Mouse (Mus musculus): ENCODE measurements at regions not wholly inside any gene's neighbourhood (a gene's known extent, or its start where the extent isn't known, plus 50 kb on each side); places are given as distances from the start of the nearest gene placed in this dataset.
A peak's percentile ranks its signal among the peaks of the same experiment; 100 is the strongest.

- no peak for TF ChIP-seq POLR2A (IDR thresholded peaks at IDR 0.05; ENCODE audit: insufficient read depth, low read depth, low read length)
- TF ChIP-seq CTCF (IDR thresholded peaks at IDR 0.05) = peak; percentile 61
- no peak for TF ChIP-seq EP300 (IDR thresholded peaks at IDR 0.05; ENCODE audit: insufficient read depth, low read depth, low read length)
Observed at GRCm38 (mm10) chr2:77356798-77357197, 76.4 kb upstream of the Sestd1 start.
